Mouse (Mus musculus): Measurements from ENCODE around the gene Map3k1.

Map3k1 gene

GRCm38 (mm10) chr13:111808637-111809465 lies at the start of gene Map3k1:
Gene Map3k1 (minus strand): TSS chr13:111808993.
- no peak for DNase-seq (ENCODE audit: low read depth, low spot score)

GRCm38 (mm10) chr13:111856786-111857455 lies 48.1 kb upstream of the Map3k1 start:
- no peak for DNase-seq (ENCODE audit: low read depth, low spot score)

GRCm38 (mm10) chr13:111856232-111856631 lies 47.4 kb upstream of the Map3k1 start:
- DNase-seq (ENCODE audit: low read depth, low spot score) = no peak

- DNase-seq (ENCODE audit: low read depth, low spot score) = no peak
Observed at GRCm38 (mm10) chr13:111852451-111853224, 43.8 kb upstream of the Map3k1 start.

- no peak for DNase-seq (ENCODE audit: low read depth, low spot score)
Observed at GRCm38 (mm10) chr13:111850046-111850837, 41.4 kb upstream of the Map3k1 start.

GRCm38 (mm10) chr13:111845471-111845870 lies 36.7 kb upstream of the Map3k1 start:
- no peak for DNase-seq (ENCODE audit: low read depth, low spot score)

GRCm38 (mm10) chr13:111844313-111844712 lies 35.5 kb upstream of the Map3k1 start:
- DNase-seq (ENCODE audit: low read depth, low spot score) = no peak

- DNase-seq (ENCODE audit: low read depth, low spot score) = no peak
Observed at GRCm38 (mm10) chr13:111835787-111836186, 27.0 kb upstream of the Map3k1 start.

GRCm38 (mm10) chr13:111834613-111835012 lies 25.8 kb upstream of the Map3k1 start:
- no peak for DNase-seq (ENCODE audit: low read depth, low spot score)

GRCm38 (mm10) chr13:111829473-111829872 lies 20.7 kb upstream of the Map3k1 start:
- no peak for DNase-seq (ENCODE audit: low read depth, low spot score)

- DNase-seq (ENCODE audit: low read depth, low spot score) = no peak
Observed at GRCm38 (mm10) chr13:111827481-111827880, 18.7 kb upstream of the Map3k1 start.

GRCm38 (mm10) chr13:111824178-111824577 lies 15.4 kb upstream of the Map3k1 start:
- no peak for DNase-seq (ENCODE audit: low read depth, low spot score)

GRCm38 (mm10) chr13:111821727-111822375 lies 13.1 kb upstream of the Map3k1 start:
- no peak for DNase-seq (ENCODE audit: low read depth, low spot score)

GRCm38 (mm10) chr13:111819618-111820385 lies 11.0 kb upstream of the Map3k1 start:
- no peak for DNase-seq (ENCODE audit: low read depth, low spot score)

GRCm38 (mm10) chr13:111819106-111819505 lies 10.3 kb upstream of the Map3k1 start:
- DNase-seq (ENCODE audit: low read depth, low spot score) = no peak

- DNase-seq (ENCODE audit: low read depth, low spot score) = no peak
Observed at GRCm38 (mm10) chr13:111818216-111818903, 9.6 kb upstream of the Map3k1 start.

- DNase-seq (ENCODE audit: low read depth, low spot score) = no peak
Observed at GRCm38 (mm10) chr13:111817773-111818172, 9.0 kb upstream of the Map3k1 start.

GRCm38 (mm10) chr13:111816431-111816830 lies 7.6 kb upstream of the Map3k1 start:
- no peak for DNase-seq (ENCODE audit: low read depth, low spot score)

- DNase-seq (ENCODE audit: low read depth, low spot score) = no peak
Observed at GRCm38 (mm10) chr13:111815486-111815885, 6.7 kb upstream of the Map3k1 start.
